Mouse (Mus musculus): ENCODE measurements around the gene Vegfc. TPM values are rescaled to one million over a fixed set of nuclear protein-coding genes. Genes with fewer than 3 reads are reported as not detected.

Gene Vegfc
- polyA plus RNA-seq, 1 experiment from 2014 or later: 8.0 TPM

DNA sequence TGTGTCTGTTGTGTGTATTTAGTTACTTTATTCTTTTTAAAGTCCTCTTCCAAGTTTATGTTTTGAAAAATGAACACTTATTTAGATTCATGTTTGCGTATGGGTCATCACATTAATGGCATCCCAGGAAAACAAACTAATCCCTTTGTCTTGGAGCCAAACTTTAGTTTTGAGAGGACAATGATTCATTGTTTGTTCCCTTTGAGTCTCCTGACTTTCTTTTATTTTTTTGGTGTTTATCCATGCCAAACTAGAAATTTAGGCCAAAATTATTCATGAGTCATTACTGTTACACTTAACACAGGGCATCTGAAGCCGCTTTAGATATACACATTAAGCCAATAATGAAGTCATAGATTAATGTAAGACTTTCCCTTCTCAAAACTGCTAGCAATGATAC, 12.5 kb downstream of the Vegfc start:
- no peak overlapping the region for H3K4me3 ChIP-seq
- WGBS: 98% methylated on average over 2 of the region's 2 CpGs
- no peaks in the 10 kb centered on the region for H3K4me1 ChIP-seq
- no peaks in the 10 kb centered on the region for H3K36me3 ChIP-seq
- no peak for DNase-seq (ENCODE audit: low spot score)
- H3K27me3 ChIP-seq (ENCODE audit: low read depth, poor library complexity, severe bottlenecking): no peaks in the 10 kb centered on the region
- no peak overlapping the region for H3K27ac ChIP-seq
- H3K9me3 ChIP-seq (replicated peaks): no peaks in the 10 kb centered on the region

DNA sequence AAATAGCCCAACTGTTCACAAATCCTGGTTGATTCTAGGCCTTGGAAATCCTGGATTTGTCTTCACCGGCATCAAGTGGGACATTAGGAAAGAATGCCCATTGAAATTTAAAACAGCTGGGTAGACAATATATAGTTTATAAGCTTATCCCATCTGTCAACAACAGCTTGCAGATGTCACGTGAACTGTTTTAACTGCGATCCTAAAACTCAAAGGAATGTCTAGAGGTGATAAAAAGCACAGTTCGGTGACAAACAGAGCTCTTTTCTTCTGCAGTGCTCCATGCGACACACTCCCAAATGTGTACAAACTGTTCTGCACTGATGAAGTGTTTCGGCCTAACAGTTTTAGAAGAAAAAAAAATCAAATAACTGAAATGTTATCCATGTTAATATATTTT, 22.7 kb downstream of the Vegfc start:
- Histone ChIP-seq H3K4me3 (no peak overlapping the region), H3K4me1 (peaks cover 12% of the 10 kb centered on the region), H3K36me3 (no peaks in the 10 kb centered on the region), H3K27me3 (ENCODE audit: low read depth, poor library complexity, severe bottlenecking) (no peaks in the 10 kb centered on the region), H3K9me3 (replicated peaks) (no peaks in the 10 kb centered on the region), H3K27ac (no peak overlapping the region)
- 29% methylated on average over 6 of the region's 6 CpGs for WGBS
- no peak for DNase-seq (ENCODE audit: low spot score)

DNA sequence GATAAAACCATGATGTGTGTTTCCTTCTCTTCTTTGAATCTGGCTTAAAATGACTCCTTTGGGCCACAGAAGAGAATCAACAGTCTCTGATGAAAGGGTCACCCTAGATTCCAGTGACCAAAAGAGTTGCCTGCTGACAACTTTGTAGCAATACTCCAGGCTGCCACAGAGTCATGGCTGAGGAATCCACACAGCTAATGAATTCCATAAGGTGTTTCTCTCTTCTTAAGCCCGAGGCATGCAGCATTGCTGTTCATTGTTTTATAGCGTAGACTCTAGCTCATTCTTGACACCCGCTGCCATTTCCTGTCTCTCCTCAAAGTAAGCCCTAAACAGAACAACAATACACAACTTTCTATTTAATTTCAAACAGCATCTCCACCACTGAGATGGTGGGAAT, 37.2 kb downstream of the Vegfc start:
- H3K36me3 ChIP-seq: no peaks in the 10 kb centered on the region
- H3K4me3 ChIP-seq: no peak overlapping the region
- WGBS: 13% methylated on average over 3 of the region's 3 CpGs
- H3K9me3 ChIP-seq (replicated peaks): no peaks in the 10 kb centered on the region
- H3K27ac ChIP-seq: peak overlapping the region; percentile 46
- peak; percentile 38 for DNase-seq (ENCODE audit: low spot score)
- peaks cover 19% of the 10 kb centered on the region for H3K4me1 ChIP-seq
- H3K27me3 ChIP-seq (ENCODE audit: low read depth, poor library complexity, severe bottlenecking): no peaks in the 10 kb centered on the region

DNA sequence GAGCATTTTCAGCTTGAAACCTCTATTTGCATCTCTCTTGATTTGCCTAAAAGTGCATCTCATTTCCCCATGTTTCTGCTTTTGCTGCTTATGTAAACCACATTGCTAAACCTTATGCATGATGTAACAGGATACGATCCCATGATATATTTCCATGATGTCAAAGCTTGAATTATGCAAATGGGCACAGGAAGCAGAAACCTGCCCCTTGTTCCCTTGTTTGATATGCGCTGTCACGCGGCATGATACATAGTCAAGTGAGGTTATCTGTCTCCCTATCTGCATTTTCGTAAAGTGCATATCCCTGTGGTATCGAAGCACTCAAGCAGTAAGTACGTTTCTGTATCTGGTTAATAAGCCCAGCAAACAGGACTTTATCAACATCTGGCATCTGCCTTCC, 42.7 kb downstream of the Vegfc start:
- Histone ChIP-seq H3K9me3 (replicated peaks) (no peaks in the 10 kb centered on the region), H3K27me3 (ENCODE audit: low read depth, poor library complexity, severe bottlenecking) (no peaks in the 10 kb centered on the region), H3K36me3 (no peaks in the 10 kb centered on the region), H3K27ac (no peak overlapping the region), H3K4me1 (peaks cover 2% of the 10 kb centered on the region), H3K4me3 (no peak overlapping the region)
- DNase-seq (ENCODE audit: low spot score): no peak
- WGBS: 93% methylated on average over 7 of the region's 7 CpGs

DNA sequence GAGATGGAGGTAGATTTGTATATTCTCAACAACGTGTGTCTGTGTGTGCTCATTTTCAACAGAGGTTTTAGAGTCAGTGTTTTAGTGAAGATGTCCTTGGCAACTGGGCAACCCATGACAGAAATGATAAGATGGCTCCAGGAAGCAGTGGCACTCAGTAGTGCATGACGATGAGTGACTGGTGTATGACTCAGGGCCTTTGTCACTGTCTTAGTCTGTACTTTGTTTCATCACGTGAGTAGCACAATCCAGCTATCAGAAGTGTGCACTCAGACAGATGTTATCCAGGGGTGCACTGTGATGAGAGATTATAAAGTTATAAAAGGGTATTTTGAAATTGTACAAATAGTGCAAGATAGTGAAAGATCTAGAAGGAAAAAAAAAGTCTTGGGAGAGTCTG, 44.5 kb downstream of the Vegfc start:
- H3K27me3 ChIP-seq (ENCODE audit: low read depth, poor library complexity, severe bottlenecking): no peaks in the 10 kb centered on the region
- no peaks in the 10 kb centered on the region for H3K36me3 ChIP-seq
- 81% methylated on average over 3 of the region's 3 CpGs for WGBS
- no peaks in the 10 kb centered on the region for H3K9me3 ChIP-seq (replicated peaks)
- H3K4me3 ChIP-seq: no peak overlapping the region
- no peak overlapping the region for H3K27ac ChIP-seq
- no peaks in the 10 kb centered on the region for H3K4me1 ChIP-seq
- no peak for DNase-seq (ENCODE audit: low spot score)

DNA sequence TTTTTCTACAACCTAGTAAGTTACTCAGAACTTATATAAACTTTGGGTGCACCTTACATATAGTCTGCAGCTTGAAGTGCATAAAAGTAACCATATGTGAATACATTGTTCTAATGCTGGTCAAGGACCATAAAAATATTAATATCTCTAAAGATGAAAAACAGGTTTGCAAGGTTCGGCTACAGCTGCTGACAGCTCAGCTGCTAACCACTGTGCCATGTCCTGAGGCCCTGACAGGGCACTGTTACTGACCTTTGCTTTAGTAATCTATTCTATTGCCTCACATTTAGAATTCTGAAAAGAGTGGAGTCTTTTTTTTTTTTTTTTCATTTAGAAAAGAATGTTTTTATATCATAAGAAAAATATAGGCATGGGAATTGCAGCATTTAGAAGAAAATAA, 44.9 kb downstream of the Vegfc start:
- H3K36me3 ChIP-seq: no peaks in the 10 kb centered on the region
- no peaks in the 10 kb centered on the region for H3K4me1 ChIP-seq
- H3K27me3 ChIP-seq (ENCODE audit: low read depth, poor library complexity, severe bottlenecking): no peaks in the 10 kb centered on the region
- no peak overlapping the region for H3K27ac ChIP-seq
- H3K4me3 ChIP-seq: no peak overlapping the region
- WGBS: 80% methylated on average over 1 of the region's 1 CpGs
- no peaks in the 10 kb centered on the region for H3K9me3 ChIP-seq (replicated peaks)
- no peak for DNase-seq (ENCODE audit: low spot score)

DNA sequence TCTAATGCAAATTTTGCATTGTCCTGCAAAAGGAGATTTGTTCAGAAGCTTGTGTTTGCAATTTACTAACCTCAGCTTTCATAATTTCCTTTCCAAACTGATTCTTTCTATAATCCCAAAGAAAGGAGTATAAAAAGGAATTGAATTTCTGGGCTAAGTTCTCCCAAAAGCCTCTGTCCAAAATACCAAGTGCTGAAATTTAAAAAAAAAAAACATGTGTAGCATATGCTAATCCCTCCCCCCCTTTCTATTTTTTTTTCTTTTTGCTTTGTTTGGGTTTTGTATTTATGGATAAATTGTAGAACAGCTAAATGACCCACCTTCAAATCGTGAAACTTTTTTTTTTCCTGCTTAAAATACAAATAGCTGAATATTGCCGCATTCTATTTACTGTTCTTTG, 53.2 kb downstream of the Vegfc start:
- 96% methylated on average over 2 of the region's 2 CpGs for WGBS
- DNase-seq (ENCODE audit: low spot score): no peak
- H3K27ac ChIP-seq: no peak overlapping the region
- H3K27me3 ChIP-seq (ENCODE audit: low read depth, poor library complexity, severe bottlenecking): no peaks in the 10 kb centered on the region
- no peaks in the 10 kb centered on the region for H3K36me3 ChIP-seq
- no peaks in the 10 kb centered on the region for H3K4me1 ChIP-seq
- no peak overlapping the region for H3K4me3 ChIP-seq
- H3K9me3 ChIP-seq (replicated peaks): no peaks in the 10 kb centered on the region

DNA sequence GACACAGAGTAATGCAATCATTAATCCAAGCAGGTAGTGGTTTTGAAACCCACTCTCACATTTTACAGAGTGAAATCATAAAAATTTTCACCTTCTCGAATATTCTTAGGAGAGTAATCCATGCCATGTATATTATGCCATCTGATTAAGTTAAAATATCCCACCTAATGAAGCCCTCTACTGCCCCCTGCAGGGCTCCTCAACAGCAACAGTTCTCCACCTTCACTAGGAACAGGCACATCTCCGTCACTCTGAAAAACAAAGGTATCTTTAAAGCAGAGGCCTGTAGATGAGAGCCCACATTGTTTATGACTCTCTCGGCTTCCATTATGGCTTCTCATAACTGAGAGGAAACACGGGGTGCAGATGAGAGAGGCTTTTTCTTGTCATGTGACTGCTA, 75.8 kb downstream of the Vegfc start:
- no peaks in the 10 kb centered on the region for H3K9me3 ChIP-seq (replicated peaks)
- no peaks in the 10 kb centered on the region for H3K4me1 ChIP-seq
- H3K27me3 ChIP-seq (ENCODE audit: low read depth, poor library complexity, severe bottlenecking): no peaks in the 10 kb centered on the region
- H3K27ac ChIP-seq: no peak overlapping the region
- WGBS: 72% methylated on average over 4 of the region's 4 CpGs
- DNase-seq (ENCODE audit: low spot score): peak; percentile 56
- H3K36me3 ChIP-seq: no peaks in the 10 kb centered on the region
- H3K4me3 ChIP-seq: no peak overlapping the region

DNA sequence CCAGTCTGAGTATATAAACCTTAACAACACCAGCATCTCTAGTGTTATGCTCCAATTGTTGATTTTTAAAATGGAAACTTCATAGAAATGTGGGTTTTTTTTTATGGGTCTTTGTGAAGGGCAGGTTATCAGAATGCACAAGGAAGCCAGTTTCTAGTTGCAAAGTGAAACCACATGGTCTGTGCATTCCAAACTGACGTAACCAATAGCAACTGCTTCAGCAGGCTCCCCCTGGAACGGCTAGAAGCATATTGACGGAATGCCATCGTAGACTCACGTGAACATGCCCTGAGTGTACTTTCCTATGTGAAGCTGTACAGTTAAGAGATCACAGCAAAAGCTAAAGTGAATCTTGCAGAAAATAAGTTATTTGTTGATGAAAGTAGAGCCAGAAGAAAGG, 86.1 kb downstream of the Vegfc start:
- Histone ChIP-seq H3K9me3 (replicated peaks) (no peaks in the 10 kb centered on the region), H3K36me3 (no peaks in the 10 kb centered on the region), H3K4me3 (peak overlapping the region; percentile 17; the same call in 1 of the 2 replicates), H3K27ac (peak overlapping the region; percentile 85), H3K27me3 (ENCODE audit: low read depth, poor library complexity, severe bottlenecking) (no peaks in the 10 kb centered on the region), H3K4me1 (peaks cover 13% of the 10 kb centered on the region)
- WGBS: 7% methylated on average over 5 of the region's 5 CpGs
- peak; percentile 57 for DNase-seq (ENCODE audit: low spot score)

DNA sequence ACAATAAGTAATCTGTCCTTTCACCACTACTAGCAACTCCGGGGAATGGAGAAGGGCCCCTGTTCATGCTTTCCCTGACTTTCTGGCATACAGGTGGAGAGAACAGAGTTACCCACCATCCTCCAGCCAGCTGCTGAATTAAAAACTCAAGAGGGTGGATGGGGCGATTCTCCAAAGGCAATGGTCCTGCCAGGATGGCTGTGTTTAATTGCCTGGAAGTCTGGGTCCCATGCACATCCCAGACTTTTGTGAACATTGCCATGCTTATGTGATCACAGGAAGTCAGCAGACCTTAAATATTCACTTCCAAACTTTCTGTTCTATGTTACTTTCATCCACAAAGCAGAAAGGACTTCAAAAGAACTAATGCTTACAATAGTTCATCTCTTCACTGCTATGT, 107.9 kb downstream of the Vegfc start:
- no peaks in the 10 kb centered on the region for H3K9me3 ChIP-seq (replicated peaks)
- no peak for DNase-seq (ENCODE audit: low spot score)
- WGBS: 93% methylated on average over 2 of the region's 2 CpGs

DNA sequence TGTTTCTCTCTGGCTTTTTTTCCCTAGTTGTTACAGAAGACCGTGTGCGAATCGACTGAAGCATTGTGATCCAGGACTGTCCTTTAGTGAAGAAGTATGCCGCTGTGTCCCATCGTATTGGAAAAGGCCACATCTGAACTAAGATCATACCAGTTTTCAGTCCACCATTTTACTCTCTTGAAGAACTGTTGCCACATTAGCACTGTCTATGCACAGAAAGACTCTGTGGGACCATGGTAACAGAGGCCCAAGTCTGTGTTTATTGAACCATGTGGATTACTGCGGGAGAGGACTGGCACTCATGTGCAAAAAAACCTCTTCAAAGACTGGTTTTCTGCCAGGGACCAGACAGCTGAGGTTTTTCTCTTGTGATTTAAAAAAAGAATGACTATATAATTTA, 108.5 kb downstream of the Vegfc start:
- H3K4me3 ChIP-seq: no peak overlapping the region
- 95% methylated on average over 6 of the region's 6 CpGs for WGBS
- no peaks in the 10 kb centered on the region for H3K9me3 ChIP-seq (replicated peaks)
- no peaks in the 10 kb centered on the region for H3K4me1 ChIP-seq
- no peaks in the 10 kb centered on the region for H3K27me3 ChIP-seq (ENCODE audit: low read depth, poor library complexity, severe bottlenecking)
- H3K27ac ChIP-seq: no peak overlapping the region
- H3K36me3 ChIP-seq: no peaks in the 10 kb centered on the region
- no peak for DNase-seq (ENCODE audit: low spot score)

More for the DNA sequence above, 107.9 kb downstream of the Vegfc start:
- Histone ChIP-seq H3K27ac (no peak overlapping the region), H3K27me3 (ENCODE audit: low read depth, poor library complexity, severe bottlenecking) (no peaks in the 10 kb centered on the region), H3K4me3 (no peak overlapping the region), H3K4me1 (no peaks in the 10 kb centered on the region), H3K36me3 (no peaks in the 10 kb centered on the region)

DNA sequence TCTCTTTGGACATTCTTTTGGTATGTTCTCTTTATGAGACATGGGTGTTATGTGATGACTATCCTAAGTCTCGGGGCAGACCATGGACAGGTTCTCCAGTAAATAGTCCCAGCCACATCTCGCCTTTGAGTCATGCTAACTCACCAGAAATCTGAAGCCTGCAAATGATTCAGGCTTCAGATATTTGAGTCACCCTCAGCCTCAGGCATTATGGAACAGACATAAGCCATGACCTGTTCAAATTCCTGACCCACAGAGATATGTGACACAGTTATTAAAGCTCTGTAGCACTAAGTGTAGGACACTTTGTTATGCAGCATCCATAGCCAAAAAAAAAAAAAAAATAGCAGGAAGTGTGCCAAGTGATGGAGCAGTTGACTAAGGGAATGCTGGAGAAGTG, 138.8 kb downstream of the Vegfc start:
- no peaks in the 10 kb centered on the region for H3K9me3 ChIP-seq (replicated peaks)
- H3K36me3 ChIP-seq: no peaks in the 10 kb centered on the region
- H3K4me1 ChIP-seq: no peaks in the 10 kb centered on the region
- DNase-seq (ENCODE audit: low spot score): no peak
- H3K4me3 ChIP-seq: no peak overlapping the region
- WGBS: 88% methylated on average over 2 of the region's 2 CpGs
- H3K27ac ChIP-seq: no peak overlapping the region
- H3K27me3 ChIP-seq (ENCODE audit: low read depth, poor library complexity, severe bottlenecking): no peaks in the 10 kb centered on the region

DNA sequence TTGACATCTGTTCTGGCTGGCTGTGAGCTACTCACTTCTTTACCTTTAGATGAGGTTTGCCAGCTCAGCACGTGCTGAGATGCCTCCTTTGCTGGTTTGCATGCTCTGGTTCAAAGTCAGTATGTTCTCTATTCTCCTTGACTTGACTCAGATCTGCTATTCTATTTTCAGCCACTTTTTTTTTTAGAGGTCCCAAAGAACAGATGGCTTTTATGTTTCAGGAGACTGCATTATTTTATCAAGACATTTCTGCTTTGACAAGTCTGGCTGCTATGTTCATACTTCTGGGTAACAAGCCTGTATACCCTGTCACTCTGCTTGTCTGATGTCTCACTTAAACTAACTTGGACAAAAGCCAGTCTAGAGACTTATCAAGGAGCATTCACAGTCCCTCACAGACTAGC, 151.4 kb downstream of the Vegfc start:
- Histone ChIP-seq H3K27me3 (ENCODE audit: low read depth, poor library complexity, severe bottlenecking) (no peaks in the 10 kb centered on the region), H3K36me3 (no peaks in the 10 kb centered on the region), H3K4me1 (no peaks in the 10 kb centered on the region), H3K9me3 (replicated peaks) (no peaks in the 10 kb centered on the region), H3K4me3 (no peak overlapping the region), H3K27ac (no peak overlapping the region)
- DNase-seq (ENCODE audit: low spot score): no peak
- 68% methylated on average over 1 of the region's 1 CpGs for WGBS

DNA sequence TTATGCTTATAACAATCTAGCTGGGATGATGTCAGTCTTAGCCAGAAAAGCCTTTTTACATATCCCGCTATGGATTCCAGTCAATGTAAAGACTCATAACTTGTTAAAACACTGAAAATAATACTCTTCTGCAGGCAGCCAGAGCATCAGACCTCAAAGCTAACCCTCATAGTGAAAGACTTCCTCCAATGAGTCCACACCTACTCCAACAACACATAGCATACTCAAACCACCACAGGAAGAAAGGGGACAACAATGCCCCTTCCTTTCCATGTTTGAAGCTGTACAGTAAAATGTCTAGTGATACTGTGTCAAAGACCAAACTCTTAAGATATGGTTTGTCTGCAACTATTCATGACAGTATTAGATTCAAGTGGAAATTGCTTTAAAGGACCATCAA, 153.2 kb downstream of the Vegfc start:
- Histone ChIP-seq H3K4me1 (no peaks in the 10 kb centered on the region), H3K27me3 (ENCODE audit: low read depth, poor library complexity, severe bottlenecking) (no peaks in the 10 kb centered on the region), H3K36me3 (no peaks in the 10 kb centered on the region), H3K27ac (no peak overlapping the region), H3K4me3 (no peak overlapping the region), H3K9me3 (replicated peaks) (no peaks in the 10 kb centered on the region)
- DNase-seq (ENCODE audit: low spot score): no peak
- WGBS: 96% methylated on average over 1 of the region's 1 CpGs

Data from limb, embryonic 10.5 days (tissue).